Mouse (Mus musculus) E14TG2a.4 (cell line): Measurements from ENCODE around the gene Arl11.

Experiments
- H3K27me3 ChIP-seq: 2 replicates; pipeline ENCODE4 v1.6.1; 2014; ENCODE audit warnings: low read length, control low read depth; ENCODE audit not compliant: insufficient read depth
- H3K36me3 ChIP-seq: 2 replicates; pipeline ENCODE4 v1.6.1; 2014; ENCODE audit warnings: low read length, control low read depth; ENCODE audit not compliant: insufficient read depth
- H3K4me1 ChIP-seq: replicated peaks from 2 replicates; pipeline ENCODE4 v1.6.1; 2014; ENCODE audit warnings: low read depth, low read length, control low read depth
- H3K4me3 ChIP-seq: replicated peaks from 2 replicates; pipeline ENCODE4 v1.5.1; 2014; ENCODE audit warnings: mild to moderate bottlenecking, low read length
- H3K9me3 ChIP-seq: 2 replicates; pipeline ENCODE4 v1.6.1; 2014; ENCODE audit warnings: low read length, control low read depth
- CTCF ChIP-seq: conservative IDR thresholded peaks from 2 replicates; pipeline ENCODE4 v1.5.1; 2014; ENCODE audit warnings: low read length
- NANOG ChIP-seq: IDR thresholded peaks from 2 replicates; pipeline ENCODE4 v1.6.1; 2014; ENCODE audit warnings: borderline replicate concordance, low read length, mixed read lengths
- POU5F1 ChIP-seq: IDR thresholded peaks from 2 replicates; pipeline ENCODE4 v1.6.1; 2014; ENCODE audit warnings: low read length, borderline replicate concordance

Arl11 gene

DNA sequence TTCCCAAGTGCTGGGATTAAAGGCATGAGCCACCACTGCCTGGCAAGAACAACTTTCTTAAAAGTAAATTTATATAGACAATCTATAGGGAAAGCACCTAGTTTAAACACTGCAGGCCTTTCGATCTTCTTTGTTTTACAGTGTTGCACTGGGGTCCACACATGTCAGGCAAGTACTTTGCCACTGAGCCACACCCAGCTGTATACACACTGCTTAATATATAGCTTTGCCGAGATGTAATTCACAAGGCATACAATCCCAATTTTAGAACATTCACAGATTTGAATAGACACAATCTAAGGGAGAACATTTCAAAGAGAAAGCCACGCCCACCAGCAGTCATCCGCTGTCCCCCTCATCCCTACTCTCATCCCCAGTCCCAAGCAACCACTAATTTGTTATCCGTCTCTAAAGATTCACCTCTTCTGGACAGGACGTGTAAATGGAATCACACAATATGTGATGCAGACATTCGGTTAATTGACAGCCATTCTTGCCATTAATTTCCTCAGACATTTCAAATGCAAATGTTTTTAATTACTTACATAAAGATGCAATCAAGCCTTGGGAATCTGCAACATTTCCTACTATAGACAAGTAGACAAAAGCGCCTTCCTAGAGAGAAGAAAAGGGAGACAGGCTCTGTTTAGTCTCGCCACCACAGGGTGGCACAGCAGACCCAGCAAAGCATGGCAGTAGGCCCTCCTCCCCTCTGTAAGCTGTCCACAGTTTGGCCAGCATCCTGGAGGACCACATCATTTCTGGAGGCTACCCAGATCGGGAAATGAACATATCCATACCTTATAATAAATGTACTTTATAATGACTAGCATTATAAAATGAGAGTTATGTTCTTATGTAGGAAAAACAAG, 37.5 kb downstream of the Arl11 start:
- no peak overlapping the region for H3K4me3 ChIP-seq
- TF ChIP-seq CTCF (no peak), NANOG (no peak), POU5F1 (no peak)
- no peaks in the 10 kb centered on the region for H3K9me3 ChIP-seq
- H3K27me3 ChIP-seq, result no peaks in the 10 kb centered on the region
- H3K36me3 ChIP-seq, result peaks cover 5% of the 10 kb centered on the region; the same call in 1 of the 2 replicates
- peaks cover 22% of the 10 kb centered on the region for H3K4me1 ChIP-seq

DNA sequence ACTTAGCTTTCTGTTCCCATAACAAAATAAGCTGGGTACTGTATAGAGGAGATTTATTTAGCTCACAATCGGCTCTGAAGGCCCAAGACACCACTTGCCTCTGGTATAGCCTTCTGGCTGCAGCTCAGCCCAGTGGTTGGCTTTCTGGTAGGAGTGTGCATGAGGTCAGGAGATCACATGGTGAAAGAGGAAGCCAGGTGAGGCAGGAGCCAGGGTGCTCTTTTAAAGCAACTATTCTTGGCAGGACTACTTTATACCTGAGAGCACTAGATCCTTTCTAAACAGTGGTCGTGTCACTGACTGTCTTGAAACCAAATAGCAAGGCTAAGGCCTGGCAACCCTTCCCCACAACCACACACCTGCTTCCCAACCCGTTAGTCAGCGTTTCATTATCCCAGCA, 40.3 kb downstream of the Arl11 start:
- peaks cover 7% of the 10 kb centered on the region; the same call in 1 of the 2 replicates for H3K36me3 ChIP-seq
- H3K27me3 ChIP-seq, result no peaks in the 10 kb centered on the region
- peaks cover 19% of the 10 kb centered on the region for H3K4me1 ChIP-seq
- TF ChIP-seq CTCF, result no peak
- TF ChIP-seq POU5F1, result no peak
- no peak for TF ChIP-seq NANOG
- no peaks in the 10 kb centered on the region for H3K9me3 ChIP-seq
- H3K4me3 ChIP-seq, result no peak overlapping the region

DNA sequence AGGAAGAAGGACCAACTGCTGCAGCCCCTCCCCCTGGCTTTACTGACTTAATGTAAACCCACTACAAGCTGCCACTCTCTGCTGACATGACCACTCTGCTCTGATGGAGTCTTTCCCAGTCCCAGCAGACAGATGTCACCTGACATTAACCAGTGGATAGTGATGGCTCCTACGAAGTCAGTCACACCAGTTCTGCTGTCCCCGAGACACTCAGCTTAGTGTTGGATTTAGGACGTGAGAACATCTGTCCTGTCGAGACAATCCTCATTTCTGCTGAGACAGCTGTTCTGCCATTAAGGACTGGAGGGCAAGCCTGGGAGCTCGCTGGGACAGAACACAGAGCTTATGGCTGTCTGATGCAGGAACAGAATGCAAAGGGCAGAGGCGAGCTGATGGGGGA, 41.3 kb downstream of the Arl11 start:
- TF ChIP-seq POU5F1 (no peak), NANOG (no peak), CTCF (no peak)
- Histone ChIP-seq H3K27me3 (no peaks in the 10 kb centered on the region), H3K36me3 (peaks cover 16% of the 10 kb centered on the region; the same call in 1 of the 2 replicates), H3K9me3 (no peaks in the 10 kb centered on the region), H3K4me3 (no peak overlapping the region), H3K4me1 (peaks cover 23% of the 10 kb centered on the region)

DNA sequence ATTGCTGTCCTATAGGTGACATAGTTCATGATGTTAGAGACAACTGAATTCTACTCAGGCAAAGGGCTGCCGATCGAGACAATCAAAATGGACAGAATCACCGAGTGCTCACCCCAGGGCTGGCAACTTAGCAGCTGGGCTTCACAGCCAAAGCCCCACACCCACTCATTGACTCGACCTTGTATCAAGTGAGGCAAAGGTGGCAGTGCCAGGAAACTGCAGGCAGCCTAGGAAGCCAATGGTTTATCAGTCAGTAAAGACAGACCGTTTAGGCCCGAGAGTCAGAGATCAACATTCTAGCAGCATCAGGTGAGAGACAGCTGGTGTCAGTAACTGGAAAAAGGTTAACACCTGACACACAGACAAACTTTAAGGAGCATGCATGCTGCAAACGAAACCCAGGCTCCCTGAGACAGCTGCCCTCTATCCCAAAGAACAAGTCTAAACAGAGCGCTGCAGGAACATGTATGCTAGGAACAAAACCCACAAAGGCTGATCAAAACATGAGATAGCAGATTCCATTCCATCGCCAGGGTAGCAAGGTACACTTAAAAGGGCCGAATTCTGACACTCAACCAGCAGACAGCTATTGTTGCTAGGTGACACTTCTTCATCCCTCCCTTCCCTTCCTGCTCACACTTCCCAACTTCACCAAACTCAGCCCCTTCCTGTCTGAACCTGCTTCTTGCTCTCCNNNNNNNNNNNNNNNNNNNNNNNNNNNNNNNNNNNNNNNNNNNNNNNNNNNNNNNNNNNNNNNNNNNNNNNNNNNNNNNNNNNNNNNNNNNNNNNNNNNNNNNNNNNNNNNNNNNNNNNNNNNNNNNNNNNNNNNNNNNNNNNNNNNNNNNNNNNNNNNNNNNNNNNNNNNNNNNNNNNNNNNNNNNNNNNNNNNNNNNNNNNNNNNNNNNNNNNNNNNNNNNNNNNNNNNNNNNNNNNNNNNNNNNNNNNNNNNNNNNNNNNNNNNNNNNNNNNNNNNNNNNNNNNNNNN, 45.0 kb downstream of the Arl11 start:
- TF ChIP-seq CTCF (no peak), POU5F1 (no peak), NANOG (no peak)

DNA sequence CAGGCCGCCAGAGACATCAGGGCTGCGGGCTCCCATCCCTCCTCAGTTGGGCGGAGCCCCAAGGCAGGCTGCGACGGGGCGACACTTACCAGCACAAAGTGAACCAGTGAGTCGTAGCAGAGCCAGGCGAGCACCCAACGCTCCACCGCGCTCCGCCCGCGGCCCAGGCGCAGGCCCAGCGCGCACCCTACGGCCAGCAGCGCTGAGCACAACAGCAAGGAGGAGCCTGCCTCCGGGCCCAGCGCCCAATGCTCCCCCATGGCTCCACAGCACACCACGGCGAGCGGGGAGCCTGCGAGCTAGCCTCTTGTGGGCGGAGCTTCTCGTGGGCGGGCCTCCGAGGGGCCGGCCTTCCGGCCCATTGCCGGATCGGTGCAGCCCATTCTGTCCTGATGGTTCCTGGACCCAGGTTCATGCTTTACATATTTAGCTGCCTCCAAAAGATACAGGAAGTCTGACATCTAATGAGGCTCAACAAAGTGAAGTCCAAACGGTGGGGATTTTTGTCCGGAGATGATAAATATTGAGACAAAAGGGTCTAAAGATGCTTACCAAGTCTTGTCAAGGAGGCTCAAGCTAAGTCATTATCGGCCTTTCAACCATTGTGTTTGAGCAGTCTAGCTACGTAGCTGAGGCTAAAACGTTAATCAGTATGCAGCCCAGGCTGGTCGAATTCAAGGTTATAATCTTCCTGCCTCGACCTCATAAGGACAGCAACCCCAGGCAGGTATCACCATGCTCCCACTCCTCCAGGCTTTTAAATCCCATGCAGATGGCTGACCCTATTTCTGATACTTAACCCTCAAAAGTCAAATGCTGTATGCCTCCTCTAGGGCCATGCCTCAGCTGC, 50.8 kb downstream of the Arl11 start, which contains the start of gene Ebpl:
TSS of gene Ebpl (minus strand) at position 309 of the 850 bp plus-strand sequence.
- TF ChIP-seq CTCF (no peak), NANOG (no peak), POU5F1 (no peak)

More for the DNA sequence above, 45.0 kb downstream of the Arl11 start:
- Histone ChIP-seq H3K9me3 (no peaks in the 10 kb centered on the region), H3K36me3 (peaks cover 22% of the 10 kb centered on the region; the same call in 1 of the 2 replicates), H3K4me3 (no peak overlapping the region), H3K4me1 (peaks cover 40% of the 10 kb centered on the region), H3K27me3 (no peaks in the 10 kb centered on the region)

DNA sequence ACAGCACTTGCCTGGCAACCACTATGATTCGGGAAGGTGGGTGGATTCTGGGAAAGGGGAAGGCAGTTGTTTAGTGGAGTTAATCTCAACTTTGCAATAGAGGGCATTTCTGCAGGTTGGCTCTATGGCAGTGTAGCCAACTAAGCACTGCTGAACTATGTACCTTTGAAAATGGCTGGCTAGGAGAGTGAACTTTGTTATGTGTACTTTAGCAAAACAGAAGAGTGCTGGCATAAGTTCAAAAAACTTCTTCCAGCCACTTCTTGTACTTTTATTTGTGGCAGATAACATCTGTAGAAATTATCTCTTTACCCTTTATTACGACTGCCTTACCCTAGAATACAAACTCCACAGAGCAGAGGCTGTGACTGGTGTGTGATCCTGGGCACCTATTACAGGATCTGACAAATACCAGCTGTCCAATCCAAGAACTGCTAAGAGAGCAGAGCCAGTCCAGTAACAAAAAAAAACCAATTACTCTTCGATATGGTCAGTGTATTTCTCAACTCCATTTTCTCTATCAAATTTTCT, 51.5 kb downstream of the Arl11 start:
- Histone ChIP-seq H3K9me3 (no peaks in the 10 kb centered on the region), H3K4me1 (peaks cover 31% of the 10 kb centered on the region), H3K4me3 (peak overlapping the region; percentile 86), H3K27me3 (no peaks in the 10 kb centered on the region), H3K36me3 (peaks cover 25% of the 10 kb centered on the region)
- TF ChIP-seq POU5F1, result no peak
- no peak for TF ChIP-seq NANOG
- TF ChIP-seq CTCF, result no peak

More for the DNA sequence above, 50.8 kb downstream of the Arl11 start, which contains the start of gene Ebpl:
- no peaks in the 10 kb centered on the region for H3K27me3 ChIP-seq
- no peaks in the 10 kb centered on the region for H3K9me3 ChIP-seq
- H3K36me3 ChIP-seq, result peaks cover 29% of the 10 kb centered on the region
- H3K4me3 ChIP-seq, result peak within 1 kb of the TSS; percentile 86
- H3K4me1 ChIP-seq, result peaks cover 38% of the 10 kb centered on the region
